Mouse (Mus musculus) limb, embryonic 11.5 days (tissue): Measurements from ENCODE around the gene Pde6d. TPM values are rescaled to one million over a fixed set of nuclear protein-coding genes. Genes with fewer than 3 reads are reported as not detected.
A peak's percentile ranks its signal among the peaks of the same experiment; 100 is the strongest.

Experiments used
- ATAC-seq: fragments of 200-750 bp; cut with Nextera tagmentation; 2 replicates; pipeline ENCODE4 v1.8.0; 2017; ENCODE audit warnings: low read depth; ENCODE audit not compliant: insufficient number of reproducible peaks, low FRiP score, low TSS enrichment
- DNase-seq: peaks from one replicate; pipeline ENCODE4 v3.0.0-alpha.2; 2015; ENCODE audit warnings: low spot score
- H3K27ac ChIP-seq: fragments of 300-500 bp; sonication (generic); replicated peaks from 2 replicates; pipeline ENCODE4 v1.5.1; 2014; ENCODE audit warnings: low read depth, mild to moderate bottlenecking, low read length
- H3K27me3 ChIP-seq: fragments of 300-500 bp; sonication (generic); 2 replicates; pipeline ENCODE4 v1.6.1; 2014; ENCODE audit warnings: mild to moderate bottlenecking, low read length, mixed read lengths; ENCODE audit not compliant: control insufficient read depth, insufficient read depth
- H3K36me3 ChIP-seq: fragments of 300-500 bp; sonication (generic); 2 replicates; pipeline ENCODE4 v1.6.1; 2014; ENCODE audit warnings: mild to moderate bottlenecking, low read length, moderate library complexity, mixed read lengths; ENCODE audit not compliant: control insufficient read depth, insufficient read depth
- H3K4me1 ChIP-seq: fragments of 300-500 bp; sonication (generic); 2 replicates; pipeline ENCODE4 v1.6.1; 2014; ENCODE audit warnings: low read length, mixed read lengths; ENCODE audit not compliant: control insufficient read depth, insufficient read depth
- H3K4me2 ChIP-seq: fragments of 300-500 bp; sonication (generic); 2 replicates; pipeline ENCODE4 v1.6.1; 2014; ENCODE audit warnings: low read depth, mild to moderate bottlenecking, moderate library complexity; ENCODE audit not compliant: severe bottlenecking
- H3K4me3 ChIP-seq: fragments of 300-500 bp; sonication (generic); 2 replicates; pipeline ENCODE4 v1.5.1; 2014; ENCODE audit warnings: low read depth, low read length
- H3K9ac ChIP-seq: fragments of 300-500 bp; sonication (generic); 2 replicates; pipeline ENCODE4 v1.6.1; 2014; ENCODE audit warnings: mild to moderate bottlenecking, low read length
- H3K9me3 ChIP-seq: fragments of 300-500 bp; sonication (generic); 2 replicates; pipeline ENCODE4 v1.6.1; 2016; ENCODE audit warnings: low read length; ENCODE audit not compliant: control insufficient read depth
- WGBS: fragments of 180-500 bp; shearing (Covaris S2); extraction: QIAGEN DNeasy Blood & Tissue Kit; methylation state at CpG from one replicate; pipeline ENCODE4 v1.1.7; 2014; 5-methylcytosine and 5-hydroxymethylcytosine counted together
- polyA plus RNA-seq: library from polyadenylated mRNA; unstranded; fragments of >200 nt; fragmentation: Nextera tagmentation; extraction: Ambion mirVana; gene quantifications from 2 replicates; pipeline ENCODE4 v1.2.1, GENCODE M21; 2014

Pde6d gene
- polyA plus RNA-seq, 1 experiment from 2014 or later = 81.6 TPM

GRCm38 (mm10) chr1:86612081-86612480 is 29.7 kb upstream of the Pde6d start:
- H3K4me1 ChIP-seq = no peaks in the 10 kb centered on the region
- no peak overlapping the region for H3K27ac ChIP-seq
- 75% methylated on average over 1 of the region's 1 CpGs for WGBS
- H3K9me3 ChIP-seq = no peaks in the 10 kb centered on the region
- no peak for DNase-seq
- no peaks in the 10 kb centered on the region; the same call in 1 of the 2 replicates for H3K36me3 ChIP-seq
- no peak for ATAC-seq
- no peak overlapping the region for H3K4me2 ChIP-seq
- H3K4me3 ChIP-seq = no peak overlapping the region
- H3K9ac ChIP-seq = no peak overlapping the region
- no peaks in the 10 kb centered on the region for H3K27me3 ChIP-seq

- no peak overlapping the region for H3K27ac ChIP-seq
- DNase-seq = no peak
- WGBS = 90% methylated on average over 1 of the region's 1 CpGs
- no peaks in the 10 kb centered on the region for H3K4me1 ChIP-seq
- H3K4me2 ChIP-seq = no peak overlapping the region
- ATAC-seq = no peak
- no peak overlapping the region for H3K4me3 ChIP-seq
- no peaks in the 10 kb centered on the region for H3K27me3 ChIP-seq
- H3K9ac ChIP-seq = no peak overlapping the region
- no peaks in the 10 kb centered on the region for H3K9me3 ChIP-seq
- H3K36me3 ChIP-seq = no peaks in the 10 kb centered on the region; the same call in 1 of the 2 replicates
Measured at GRCm38 (mm10) chr1:86610954-86611353, 28.5 kb upstream of the Pde6d start.

GRCm38 (mm10) chr1:86600117-86600516 is 17.7 kb upstream of the Pde6d start:
- H3K9me3 ChIP-seq = no peaks in the 10 kb centered on the region
- no peaks in the 10 kb centered on the region for H3K27me3 ChIP-seq
- H3K27ac ChIP-seq = no peak overlapping the region
- DNase-seq = no peak
- peaks cover 19% of the 10 kb centered on the region for H3K36me3 ChIP-seq
- no peak overlapping the region for H3K4me2 ChIP-seq
- ATAC-seq = no peak
- H3K4me1 ChIP-seq = no peaks in the 10 kb centered on the region
- no peak overlapping the region for H3K9ac ChIP-seq
- no peak overlapping the region for H3K4me3 ChIP-seq
- WGBS = 95% methylated on average over 2 of the region's 2 CpGs

GRCm38 (mm10) chr1:86598516-86598915 is 16.1 kb upstream of the Pde6d start:
- Histone ChIP-seq H3K4me3 (no peak overlapping the region), H3K27me3 (no peaks in the 10 kb centered on the region), H3K9me3 (no peaks in the 10 kb centered on the region), H3K4me2 (no peak overlapping the region), H3K9ac (no peak overlapping the region), H3K4me1 (no peaks in the 10 kb centered on the region), H3K27ac (no peak overlapping the region), H3K36me3 (peaks cover 14% of the 10 kb centered on the region)
- WGBS = 78% methylated on average over 3 of the region's 3 CpGs
- DNase-seq (peak; percentile 36), ATAC-seq (no peak)

- peaks cover 11% of the 10 kb centered on the region for H3K36me3 ChIP-seq
Measured at GRCm38 (mm10) chr1:86596512-86596911, 14.1 kb upstream of the Pde6d start.

GRCm38 (mm10) chr1:86595315-86595714 is 12.9 kb upstream of the Pde6d start:
- Histone ChIP-seq H3K9ac (no peak overlapping the region), H3K36me3 (peaks cover 6% of the 10 kb centered on the region; the same call in 1 of the 2 replicates), H3K9me3 (no peaks in the 10 kb centered on the region), H3K27me3 (no peaks in the 10 kb centered on the region), H3K4me3 (no peak overlapping the region), H3K4me2 (no peak overlapping the region), H3K27ac (no peak overlapping the region), H3K4me1 (no peaks in the 10 kb centered on the region)
- WGBS = 91% methylated on average over 6 of the region's 6 CpGs
- ATAC-seq (no peak), DNase-seq (no peak)

More at GRCm38 (mm10) chr1:86596512-86596911, 14.1 kb upstream of the Pde6d start:
- no peak overlapping the region for H3K4me3 ChIP-seq
- H3K4me2 ChIP-seq = no peak overlapping the region
- no peaks in the 10 kb centered on the region for H3K27me3 ChIP-seq
- H3K9ac ChIP-seq = no peak overlapping the region
- 91% methylated on average over 6 of the region's 6 CpGs for WGBS
- no peak for ATAC-seq
- H3K9me3 ChIP-seq = no peaks in the 10 kb centered on the region
- no peak overlapping the region for H3K27ac ChIP-seq
- DNase-seq = no peak
- H3K4me1 ChIP-seq = no peaks in the 10 kb centered on the region

GRCm38 (mm10) chr1:86594539-86594938 is 12.1 kb upstream of the Pde6d start:
- WGBS = 92% methylated on average over 7 of the region's 7 CpGs
- Histone ChIP-seq H3K9me3 (no peaks in the 10 kb centered on the region), H3K27ac (no peak overlapping the region), H3K4me3 (no peak overlapping the region), H3K9ac (no peak overlapping the region), H3K4me2 (no peak overlapping the region), H3K36me3 (peaks cover 6% of the 10 kb centered on the region; the same call in 1 of the 2 replicates), H3K4me1 (no peaks in the 10 kb centered on the region), H3K27me3 (no peaks in the 10 kb centered on the region)
- DNase-seq (no peak), ATAC-seq (no peak)

- Histone ChIP-seq H3K27me3 (no peaks in the 10 kb centered on the region), H3K4me1 (no peaks in the 10 kb centered on the region), H3K36me3 (peaks cover 2% of the 10 kb centered on the region; the same call in 1 of the 2 replicates), H3K9ac (peak overlapping the region; percentile 83), H3K4me2 (peak overlapping the region; percentile 57), H3K9me3 (no peaks in the 10 kb centered on the region), H3K4me3 (peak overlapping the region; percentile 90), H3K27ac (no peak overlapping the region)
- 0% methylated on average over 26 of the region's 26 CpGs for WGBS
- DNase-seq = peak; percentile 90
- ATAC-seq = no peak
Measured at GRCm38 (mm10) chr1:86586992-86587391, 4.6 kb upstream of the Pde6d start.

GRCm38 (mm10) chr1:86583709-86584108 is 1.3 kb upstream of the Pde6d start:
- Histone ChIP-seq H3K4me2 (no peak overlapping the region), H3K9me3 (no peaks in the 10 kb centered on the region), H3K27ac (no peak overlapping the region), H3K36me3 (no peaks in the 10 kb centered on the region; the same call in 1 of the 2 replicates), H3K9ac (no peak overlapping the region), H3K4me3 (no peak overlapping the region), H3K4me1 (no peaks in the 10 kb centered on the region), H3K27me3 (no peaks in the 10 kb centered on the region)
- no peak for DNase-seq
- WGBS = 75% methylated on average over 2 of the region's 2 CpGs
- ATAC-seq = no peak
